Mouse (Mus musculus): ENCODE measurements around the gene Igdcc4.

DNA sequence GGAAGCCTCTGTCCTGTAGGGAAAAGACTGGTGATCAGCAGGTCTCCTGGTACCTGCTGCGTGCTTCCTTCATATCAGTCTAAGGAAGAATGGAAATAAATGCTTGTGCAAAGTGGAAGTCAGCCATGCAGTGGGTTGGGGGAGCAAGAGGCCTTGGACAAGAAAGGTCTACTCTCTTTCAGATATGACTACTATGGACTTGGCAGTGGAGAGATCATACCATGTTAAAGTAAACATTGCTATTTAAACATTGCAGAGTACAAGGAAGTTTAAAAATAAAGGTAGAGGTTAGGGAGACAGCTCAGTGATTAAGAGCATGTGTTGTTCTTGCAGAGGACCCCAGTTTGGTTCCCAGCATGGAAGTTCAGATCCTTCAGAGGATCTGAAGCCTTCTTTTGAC, 6.6 kb downstream of the Igdcc4 start:
- TF ChIP-seq GATA1 (IDR thresholded peaks at IDR 0.05; ENCODE audit: borderline replicate concordance, low read length) (no peak), FLI1 (IDR thresholded peaks at IDR 0.05; ENCODE audit: low read length) (no peak)
